14 mouse cellular contexts compared by ENCODE assay signal in the genomic region with DNA sequence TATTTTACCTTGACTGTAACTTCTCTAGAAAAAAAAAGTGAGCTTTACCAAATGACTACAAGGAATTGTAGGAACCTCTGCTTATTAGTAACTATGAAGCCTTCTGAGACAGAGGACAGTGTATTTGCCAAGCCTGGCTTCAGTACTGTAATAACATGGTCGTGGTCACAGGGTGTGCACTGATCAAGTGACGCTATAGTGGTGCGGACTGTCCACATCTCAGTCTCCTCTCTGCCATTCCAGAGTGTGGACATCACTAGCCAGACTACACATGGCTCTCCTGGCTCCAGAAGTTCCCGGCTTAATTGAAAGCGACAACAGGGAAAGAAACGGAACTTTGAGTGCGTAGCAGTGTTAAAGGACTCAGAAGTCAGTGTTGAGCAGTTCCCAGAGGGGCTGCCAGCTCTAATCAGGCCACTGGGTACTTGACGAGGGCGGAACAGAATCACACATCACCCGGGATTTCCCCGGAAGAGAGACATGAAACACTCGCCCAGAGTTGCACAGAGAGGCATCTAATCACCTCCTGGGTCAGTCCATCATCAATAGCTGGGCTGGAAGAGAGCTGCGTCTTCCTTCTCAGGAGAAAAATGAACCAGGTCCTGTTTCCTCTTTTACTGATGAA.
DNase-seq lines count a peak whose midpoint lies in the region; ATAC-seq lines count a peak whose summit lies in the region.
"Had no signal": no experiment of that assay in that cellular context is flagged by ENCODE, and none has a peak within 500 bp of the region (broad histone marks: within the 10 kb centered on the region; RNA-seq: fewer than 3 reads in every experiment).

No protein-coding gene starts in this region.

- H3K4me1 ChIP-seq in heart, embryonic 13.5 days: peaks cover 43% of the 10 kb centered on the region
- peaks cover 41% of the 10 kb centered on the region for H3K4me1 ChIP-seq in midbrain, embryonic 10.5 days
- H3K4me1 ChIP-seq in forebrain, embryonic 14.5 days (ENCODE audit: control insufficient read depth, insufficient read depth, low read length): peaks cover 8% of the 10 kb centered on the region; the same call in 1 of the 2 replicates

- DNase-seq in heart, adult 11 months: peak; percentile 95
- DNase-seq in heart, adult 8-10 months (ENCODE audit: low spot score): no peak
- DNase-seq in midbrain, embryonic 10.5 days (ENCODE audit: low spot score): peak; percentile 40
- no peak for DNase-seq in embryo, embryonic 10.5 days (ENCODE audit: low spot score)
- DNase-seq in B cell, adult 2 months: no peak
- no peak for DNase-seq in thymus, postnatal 4 days
- no peak for DNase-seq in forebrain, embryonic 14.5 days (ENCODE audit: low spot score)
- DNase-seq: cerebellum, adult 18-20 months; gastrocnemius, postnatal 36 days had no signal

- H3K36me3 ChIP-seq in heart, embryonic 13.5 days: no peaks in the 10 kb centered on the region
- no peaks in the 10 kb centered on the region for H3K36me3 ChIP-seq in midbrain, embryonic 10.5 days
- H3K36me3 ChIP-seq in forebrain, embryonic 14.5 days (ENCODE audit: control insufficient read depth, insufficient read depth, low read length): no peaks in the 10 kb centered on the region
- H3K36me3 ChIP-seq: G1E had no signal

- WGBS in heart, embryonic 13.5 days: 28% methylated on average over 13 of the region's 13 CpGs
- 65% methylated on average over 13 of the region's 13 CpGs for WGBS in midbrain, embryonic 10.5 days
- WGBS in forebrain, embryonic 14.5 days: 62% methylated on average over 13 of the region's 13 CpGs

- no peak overlapping the region for H3K27ac ChIP-seq in heart, embryonic 13.5 days (replicated peaks)
- peak overlapping the region; percentile 55 for H3K27ac ChIP-seq in midbrain, embryonic 10.5 days (replicated peaks)
- no peak overlapping the region for H3K27ac ChIP-seq in forebrain, embryonic 14.5 days (ENCODE audit: low read depth, low read length)
- H3K27ac ChIP-seq: forebrain, embryonic 13.5 days; layer of hippocampus, adult 2 months had no signal

- H3K4me2 ChIP-seq in heart, embryonic 13.5 days: peak overlapping the region; percentile 54
- H3K4me2 ChIP-seq in forebrain, embryonic 14.5 days (ENCODE audit: low read length): no peak overlapping the region
- H3K4me2 ChIP-seq: forebrain, embryonic 13.5 days had no signal

- no peak for ATAC-seq in heart, embryonic 13.5 days (ENCODE audit: extremely low read depth, insufficient number of reproducible peaks, low FRiP score, low TSS enrichment)
- ATAC-seq in forebrain, embryonic 14.5 days: no peak
- ATAC-seq: forebrain, embryonic 13.5 days; hindbrain, embryonic 16.5 days had no signal

- peak overlapping the region; percentile 48; the same call in 1 of the 2 replicates for H3K9ac ChIP-seq in heart, embryonic 13.5 days
- H3K9ac ChIP-seq in forebrain, embryonic 14.5 days (ENCODE audit: low read length): no peak overlapping the region
- H3K9ac ChIP-seq: forebrain, embryonic 13.5 days had no signal

- H3K9me3 ChIP-seq in heart, embryonic 13.5 days: no peaks in the 10 kb centered on the region
- H3K9me3 ChIP-seq in midbrain, embryonic 10.5 days (replicated peaks): no peaks in the 10 kb centered on the region
- H3K9me3 ChIP-seq in forebrain, embryonic 14.5 days (replicated peaks; ENCODE audit: control insufficient read depth, low read length): no peaks in the 10 kb centered on the region
- H3K9me3 ChIP-seq: forebrain, embryonic 13.5 days; G1E had no signal

- no peaks in the 10 kb centered on the region for H3K27me3 ChIP-seq in heart, embryonic 13.5 days (replicated peaks)
- H3K27me3 ChIP-seq in midbrain, embryonic 10.5 days (ENCODE audit: low read depth, poor library complexity, severe bottlenecking): no peaks in the 10 kb centered on the region
- no peaks in the 10 kb centered on the region for H3K27me3 ChIP-seq in forebrain, embryonic 14.5 days (replicated peaks; ENCODE audit: control insufficient read depth, insufficient read depth, low read length)
- H3K27me3 ChIP-seq: forebrain, embryonic 13.5 days had no signal

- H3K4me3 ChIP-seq in heart, embryonic 13.5 days: peak overlapping the region; percentile 8; the same call in 1 of the 2 replicates
- no peak overlapping the region for H3K4me3 ChIP-seq in midbrain, embryonic 10.5 days
- H3K4me3 ChIP-seq in forebrain, embryonic 14.5 days (ENCODE audit: low read depth, low read length): no peak overlapping the region
- H3K4me3 ChIP-seq: forebrain, embryonic 13.5 days; layer of hippocampus, adult 2 months had no signal

Comparison
In these comparisons a context has a peak if more than half of its experiments do, and no peak if none do; other contexts are left out.
1. DNase-seq: peak in heart, adult 11 months (single experiment) and midbrain, embryonic 10.5 days (single experiment); none in heart, adult 8-10 months (single experiment), embryo, embryonic 10.5 days (single experiment), B cell, adult 2 months (0 of 2), thymus, postnatal 4 days (single experiment) and forebrain, embryonic 14.5 days (single experiment).